Comparison of ENCODE assay signal across 15 mouse cellular contexts in the genomic region with DNA sequence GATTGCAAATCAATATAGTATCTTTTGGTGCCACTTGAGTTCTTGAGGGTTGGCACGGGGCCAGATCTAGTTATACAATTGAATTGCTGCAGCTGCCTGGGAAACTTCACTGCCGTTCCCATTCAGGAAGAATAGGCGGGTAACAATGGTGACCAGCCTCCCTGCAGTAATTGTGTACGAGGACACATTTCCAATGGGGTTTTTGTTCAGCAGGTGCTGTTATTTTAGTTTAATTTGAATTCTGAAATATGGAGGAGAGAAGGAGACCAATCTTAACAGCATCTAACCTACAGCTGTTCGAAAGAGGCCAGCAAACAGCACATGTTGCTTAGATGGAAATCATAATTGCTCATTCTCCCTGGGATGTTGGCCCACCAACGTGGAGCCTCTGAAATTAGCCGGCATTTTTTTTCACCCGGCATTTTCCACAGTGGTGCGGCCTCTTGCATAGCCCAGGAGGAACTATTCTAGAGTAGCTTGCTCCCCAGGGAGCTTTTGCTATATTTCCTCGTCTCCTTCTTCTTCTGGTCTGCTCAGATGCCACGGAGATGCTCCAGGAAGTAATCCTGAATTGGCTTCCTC.
DNase-seq lines count a peak whose midpoint lies in the region; ATAC-seq and TF ChIP-seq lines count a peak whose summit lies in the region.
"Had no signal": no experiment of that assay in that cellular context is flagged by ENCODE, and none has a peak within 500 bp of the region (broad histone marks: within the 10 kb centered on the region; RNA-seq: fewer than 3 reads in every experiment).

No protein-coding gene starts in this region.

- 70% methylated on average over 11 of the region's 11 CpGs for WGBS in lung, embryonic 14.5 days
- 53% methylated on average over 11 of the region's 11 CpGs for WGBS in embryonic facial prominence, embryonic 14.5 days
- 19% methylated on average over 11 of the region's 11 CpGs for WGBS in hindbrain, embryonic 14.5 days
- 51% methylated on average over 11 of the region's 11 CpGs for WGBS in intestine, postnatal 0 days

- H3K27me3 ChIP-seq in lung, embryonic 14.5 days (ENCODE audit: insufficient read depth, low read length): no peaks in the 10 kb centered on the region
- no peaks in the 10 kb centered on the region for H3K27me3 ChIP-seq in embryonic facial prominence, embryonic 14.5 days (replicated peaks; ENCODE audit: control insufficient read depth, insufficient read depth, low read length)
- H3K27me3 ChIP-seq in hindbrain, embryonic 14.5 days (ENCODE audit: control insufficient read depth, insufficient read depth, low read length): no peaks in the 10 kb centered on the region
- H3K27me3 ChIP-seq in intestine, postnatal 0 days (replicated peaks; ENCODE audit: control insufficient read depth, insufficient read depth, low read length): no peaks in the 10 kb centered on the region
- H3K27me3 ChIP-seq: liver, embryonic 13.5 days; Patski had no signal

- DNase-seq in lung, embryonic 14.5 days: peak; percentile 57
- no peak for DNase-seq in lung, postnatal 4 days
- DNase-seq in NIH3T3 (ENCODE audit: low read depth): peak; percentile 3
- DNase-seq in embryonic facial prominence, embryonic 14.5 days (ENCODE audit: low spot score): peak; percentile 71
- DNase-seq in hindbrain, embryonic 14.5 days (ENCODE audit: low spot score): no peak
- DNase-seq in gastrocnemius, postnatal 14 days: no peak
- DNase-seq in layer of hippocampus, adult 2 months (ENCODE audit: low spot score in 2 of 2): no peak
- DNase-seq: cerebellum, adult 9-11 months; kidney, postnatal 10 days; liver, embryonic 13.5 days; thymus, adult 2 months had no signal

- TF ChIP-seq CTCF in lung, embryonic 14.5 days (IDR thresholded peaks at IDR 0.05; ENCODE audit: low read depth): no peak
- TF ChIP-seq CTCF in layer of hippocampus, adult 2 months (conservative IDR thresholded peaks at IDR 0.05): no peak
- TF ChIP-seq CTCF in intestine, postnatal 0 days (IDR thresholded peaks at IDR 0.05; ENCODE audit: low read depth): no peak

- H3K9me3 ChIP-seq in lung, embryonic 14.5 days (ENCODE audit: low read depth, low read length): no peaks in the 10 kb centered on the region
- H3K9me3 ChIP-seq in embryonic facial prominence, embryonic 14.5 days (ENCODE audit: control insufficient read depth, low read length): no peaks in the 10 kb centered on the region
- H3K9me3 ChIP-seq in hindbrain, embryonic 14.5 days (ENCODE audit: control insufficient read depth, low read length): no peaks in the 10 kb centered on the region
- H3K9me3 ChIP-seq in intestine, postnatal 0 days (ENCODE audit: control insufficient read depth): no peaks in the 10 kb centered on the region
- H3K9me3 ChIP-seq: liver, embryonic 13.5 days had no signal

- H3K36me3 ChIP-seq in lung, embryonic 14.5 days (ENCODE audit: insufficient read depth): no peaks in the 10 kb centered on the region
- no peaks in the 10 kb centered on the region for H3K36me3 ChIP-seq in embryonic facial prominence, embryonic 14.5 days (ENCODE audit: control insufficient read depth, insufficient read depth, low read length)
- no peaks in the 10 kb centered on the region for H3K36me3 ChIP-seq in hindbrain, embryonic 14.5 days (replicated peaks; ENCODE audit: control insufficient read depth, insufficient read depth)
- H3K36me3 ChIP-seq in intestine, postnatal 0 days (ENCODE audit: control insufficient read depth, insufficient read depth): no peaks in the 10 kb centered on the region
- H3K36me3 ChIP-seq: liver, embryonic 13.5 days had no signal

- H3K4me1 ChIP-seq in lung, embryonic 14.5 days (ENCODE audit: insufficient read depth): no peaks in the 10 kb centered on the region
- no peaks in the 10 kb centered on the region; the same call in none of the 2 replicates for H3K4me1 ChIP-seq in embryonic facial prominence, embryonic 14.5 days (ENCODE audit: control insufficient read depth, insufficient read depth, low read length)
- peaks cover 18% of the 10 kb centered on the region for H3K4me1 ChIP-seq in hindbrain, embryonic 14.5 days (replicated peaks; ENCODE audit: control insufficient read depth, insufficient read depth, low read length)
- no peaks in the 10 kb centered on the region for H3K4me1 ChIP-seq in intestine, postnatal 0 days (replicated peaks; ENCODE audit: control insufficient read depth, insufficient read depth, low read length)
- H3K4me1 ChIP-seq: liver, embryonic 13.5 days had no signal

- H3K4me3 ChIP-seq in lung, embryonic 14.5 days (ENCODE audit: low read depth, low read length): no peak overlapping the region
- H3K4me3 ChIP-seq in embryonic facial prominence, embryonic 14.5 days (ENCODE audit: low read depth, low read length): no peak overlapping the region
- H3K4me3 ChIP-seq in hindbrain, embryonic 14.5 days (replicated peaks; ENCODE audit: low read length): no peak overlapping the region
- H3K4me3 ChIP-seq in layer of hippocampus, adult 2 months: no peak overlapping the region
- H3K4me3 ChIP-seq in intestine, postnatal 0 days (ENCODE audit: low read depth, low read length): no peak overlapping the region
- H3K4me3 ChIP-seq: liver, embryonic 13.5 days had no signal

- H3K4me2 ChIP-seq in lung, embryonic 14.5 days: no peak overlapping the region
- no peak overlapping the region for H3K4me2 ChIP-seq in embryonic facial prominence, embryonic 14.5 days (ENCODE audit: low read depth, low read length)
- 0 out of 2 replicates have a peak overlapping the region, but pooled peaks have one; percentile 8 for H3K4me2 ChIP-seq in hindbrain, embryonic 14.5 days (replicated peaks)
- no peak overlapping the region for H3K4me2 ChIP-seq in intestine, postnatal 0 days (replicated peaks; ENCODE audit: low read depth)
- H3K4me2 ChIP-seq: liver, embryonic 13.5 days had no signal

- H3K27ac ChIP-seq in lung, embryonic 14.5 days (ENCODE audit: low read depth): no peak overlapping the region
- no peak overlapping the region for H3K27ac ChIP-seq in embryonic facial prominence, embryonic 14.5 days (replicated peaks; ENCODE audit: low read depth, low read length)
- H3K27ac ChIP-seq in hindbrain, embryonic 14.5 days: no peak overlapping the region
- H3K27ac ChIP-seq in layer of hippocampus, adult 2 months: no peak overlapping the region
- no peak overlapping the region for H3K27ac ChIP-seq in intestine, postnatal 0 days (ENCODE audit: low read depth, low read length)
- H3K27ac ChIP-seq: liver, embryonic 13.5 days had no signal

- no peak overlapping the region for H3K9ac ChIP-seq in lung, embryonic 14.5 days
- H3K9ac ChIP-seq in embryonic facial prominence, embryonic 14.5 days (ENCODE audit: low read depth, low read length): no peak overlapping the region
- H3K9ac ChIP-seq in hindbrain, embryonic 14.5 days: no peak overlapping the region
- no peak overlapping the region for H3K9ac ChIP-seq in intestine, postnatal 0 days (ENCODE audit: low read depth, low read length)
- H3K9ac ChIP-seq: liver, embryonic 13.5 days had no signal

- intact Hi-C loops in gastrocnemius, postnatal 14 days (cut with DNase I; ENCODE audit: low total_unique reads): no loop called here

- ATAC-seq in lung, embryonic 14.5 days (ENCODE audit: insufficient read depth): no peak
- ATAC-seq in embryonic facial prominence, embryonic 14.5 days (ENCODE audit: low read depth): peak; percentile 50
- ATAC-seq in hindbrain, embryonic 14.5 days (ENCODE audit: low FRiP score): no peak
- ATAC-seq in intestine, postnatal 0 days: no peak
- ATAC-seq: CD4-positive, CD25-positive, alpha-beta regulatory T cell, adult 4 months; inflammation-experienced regulatory T-cells, adult 6 months; Patski had no signal

Comparison
In these comparisons a context has a peak if more than half of its experiments do, and no peak if none do; other contexts are left out.
1. DNase-seq: peak in lung, embryonic 14.5 days (single experiment), NIH3T3 (single experiment) and embryonic facial prominence, embryonic 14.5 days (single experiment); none in lung, postnatal 4 days (0 of 2), hindbrain, embryonic 14.5 days (single experiment), gastrocnemius, postnatal 14 days (single experiment) and layer of hippocampus, adult 2 months (0 of 2).